Mouse (Mus musculus): Measurements from ENCODE around the gene Fuca1. TPM values are rescaled to one million over a fixed set of nuclear protein-coding genes. Genes with fewer than 3 reads are reported as not detected.

Fuca1 gene
- total and polyA plus RNA-seq, 3 experiments, result 26.8 to 48.6 TPM; not detected in 1

GRCm38 (mm10) chr4:135965113-135965512, 44.6 kb downstream of the Fuca1 start:
- no peak for TF ChIP-seq CHD2 (IDR thresholded peaks at IDR 0.05; ENCODE audit: low read length)
- no peak for TF ChIP-seq TAL1 (IDR thresholded peaks at IDR 0.05; ENCODE audit: low read length)
- no peak for TF ChIP-seq ETS1 (IDR thresholded peaks at IDR 0.05; ENCODE audit: low read depth, low read length)
- TF ChIP-seq ZNF384 (IDR thresholded peaks at IDR 0.05; ENCODE audit: low read depth, low read length), result no peak
- TF ChIP-seq RCOR1 (IDR thresholded peaks at IDR 0.05; ENCODE audit: low read depth, low read length), result no peak
- no peak for TF ChIP-seq TBP (IDR thresholded peaks at IDR 0.05; ENCODE audit: low read depth, low read length)
- no peak for TF ChIP-seq MYB (IDR thresholded peaks at IDR 0.05; ENCODE audit: low read depth, low read length)
- no peak for TF ChIP-seq RAD21 (IDR thresholded peaks at IDR 0.05; ENCODE audit: low read depth, low read length)
- TF ChIP-seq MXI1 (IDR thresholded peaks at IDR 0.05; ENCODE audit: low read depth, low read length), result no peak
- TF ChIP-seq MYC (IDR thresholded peaks at IDR 0.05; ENCODE audit: low read depth, low read length), result no peak
- TF ChIP-seq BHLHE40 (IDR thresholded peaks at IDR 0.05; ENCODE audit: borderline replicate concordance, low read depth, low read length), result no peak
- no peak for TF ChIP-seq POLR2AphosphoS2 (IDR thresholded peaks at IDR 0.05; ENCODE audit: low read length)
- no peak for TF ChIP-seq MAZ (IDR thresholded peaks at IDR 0.05; ENCODE audit: low read depth, low read length)
- no peak for TF ChIP-seq E2F4 (IDR thresholded peaks at IDR 0.05; ENCODE audit: borderline replicate concordance, low read depth, low read length)
- TF ChIP-seq ZC3H11A (IDR thresholded peaks at IDR 0.05; ENCODE audit: low read depth, low read length), result no peak
- TF ChIP-seq SMC3 (IDR thresholded peaks at IDR 0.05; ENCODE audit: low read depth, low read length), result no peak
- no peak for TF ChIP-seq CHD1 (IDR thresholded peaks at IDR 0.05; ENCODE audit: low read depth, low read length)
- no peak for TF ChIP-seq NRF1 (IDR thresholded peaks at IDR 0.05; ENCODE audit: insufficient read depth, low read depth, low read length, poor library complexity, severe bottlenecking)
- TF ChIP-seq ZKSCAN1 (IDR thresholded peaks at IDR 0.05; ENCODE audit: low read depth, low read length), result no peak
- TF ChIP-seq MEF2A (IDR thresholded peaks at IDR 0.05; ENCODE audit: extremely low read depth, insufficient replicate concordance, low read depth, low read length, poor library complexity, severe bottlenecking), result no peak
- no peak for DNase-seq (ENCODE audit: low read depth, low spot score)
- no peaks in the 10 kb centered on the region for H3K27me3 ChIP-seq (ENCODE audit: control insufficient read depth in 1 of 2, insufficient read depth in 2 of 2, low read length in 2 of 2)
- peaks cover 0 to 6% of the 10 kb centered on the region in 2 experiments; a peak in 3 of 4 replicates for H3K36me3 ChIP-seq (ENCODE audit: control insufficient read depth in 1 of 2, insufficient read depth in 2 of 2, low read length in 2 of 2)
- peaks cover 4 to 7% of the 10 kb centered on the region in 2 experiments; a peak in 3 of 4 replicates for H3K4me1 ChIP-seq (ENCODE audit: control insufficient read depth in 1 of 2, insufficient read depth in 2 of 2, low read length in 2 of 2)
- no peak overlapping the region for H3K9ac ChIP-seq (ENCODE audit: control insufficient read depth, low read depth, low read length, poor library complexity, severe bottlenecking)
- H3K27ac ChIP-seq (ENCODE audit: control insufficient read depth, low read depth, low read length), result no peak overlapping the region
- H3K9me3 ChIP-seq (replicated peaks; ENCODE audit: insufficient read depth, low read length), result no peaks in the 10 kb centered on the region
- H3K79me2 ChIP-seq (ENCODE audit: control insufficient read depth, insufficient read depth, low read length, poor library complexity), result peaks cover 7% of the 10 kb centered on the region; the same call in 1 of the 2 replicates
- H3K4me3 ChIP-seq (ENCODE audit: control insufficient read depth in 1 of 2, insufficient read depth in 1 of 2, low read depth in 2 of 2, low read length in 2 of 2), result no peak overlapping the region

DNA sequence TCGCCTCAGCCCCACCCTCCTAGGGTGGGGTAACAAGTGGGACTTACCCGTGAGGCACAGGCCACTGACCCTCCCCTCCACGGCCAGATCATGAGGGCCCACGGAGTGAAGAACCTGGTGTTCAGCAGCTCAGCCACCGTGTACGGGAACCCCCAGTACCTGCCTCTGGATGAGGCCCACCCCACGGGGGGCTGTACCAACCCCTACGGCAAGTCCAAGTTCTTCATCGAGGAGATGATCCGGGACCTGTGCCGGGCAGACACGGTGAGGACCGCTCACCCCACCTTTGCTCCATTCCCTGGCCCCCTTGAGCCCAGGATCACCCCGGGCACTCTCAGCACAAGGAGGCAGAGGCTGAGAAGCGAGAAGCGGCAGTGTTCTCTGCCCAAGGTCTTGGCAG, 45.7 kb downstream of the Fuca1 start:
- Histone ChIP-seq H3K9ac (ENCODE audit: control insufficient read depth, low read depth, low read length, poor library complexity, severe bottlenecking) (no peak overlapping the region), H3K27me3 (ENCODE audit: control insufficient read depth in 1 of 2, insufficient read depth in 2 of 2, low read length in 2 of 2) (no peaks in the 10 kb centered on the region), H3K9me3 (replicated peaks; ENCODE audit: insufficient read depth, low read length) (no peaks in the 10 kb centered on the region), H3K27ac (ENCODE audit: control insufficient read depth, low read depth, low read length) (no peak overlapping the region), H3K79me2 (ENCODE audit: control insufficient read depth, insufficient read depth, low read length, poor library complexity) (peaks cover 11% of the 10 kb centered on the region), H3K36me3 (ENCODE audit: control insufficient read depth in 1 of 2, insufficient read depth in 2 of 2, low read length in 2 of 2) (peaks cover 0 to 6% of the 10 kb centered on the region in 2 experiments; a peak in 3 of 4 replicates), H3K4me1 (ENCODE audit: control insufficient read depth in 1 of 2, insufficient read depth in 2 of 2, low read length in 2 of 2) (peaks cover 4 to 8% of the 10 kb centered on the region in 2 experiments; a peak in 3 of 4 replicates), H3K4me3 (ENCODE audit: control insufficient read depth in 1 of 2, insufficient read depth in 1 of 2, low read depth in 2 of 2, low read length in 2 of 2) (no peak overlapping the region)
- DNase-seq (ENCODE audit: low read depth, low spot score), result no peak
- TF ChIP-seq POLR2AphosphoS2 (IDR thresholded peaks at IDR 0.05; ENCODE audit: low read length), result no peak
- no peak for TF ChIP-seq ETS1 (IDR thresholded peaks at IDR 0.05; ENCODE audit: low read depth, low read length)
